Comparison of ENCODE assay signal across 7 mouse cellular contexts in the genomic region with DNA sequence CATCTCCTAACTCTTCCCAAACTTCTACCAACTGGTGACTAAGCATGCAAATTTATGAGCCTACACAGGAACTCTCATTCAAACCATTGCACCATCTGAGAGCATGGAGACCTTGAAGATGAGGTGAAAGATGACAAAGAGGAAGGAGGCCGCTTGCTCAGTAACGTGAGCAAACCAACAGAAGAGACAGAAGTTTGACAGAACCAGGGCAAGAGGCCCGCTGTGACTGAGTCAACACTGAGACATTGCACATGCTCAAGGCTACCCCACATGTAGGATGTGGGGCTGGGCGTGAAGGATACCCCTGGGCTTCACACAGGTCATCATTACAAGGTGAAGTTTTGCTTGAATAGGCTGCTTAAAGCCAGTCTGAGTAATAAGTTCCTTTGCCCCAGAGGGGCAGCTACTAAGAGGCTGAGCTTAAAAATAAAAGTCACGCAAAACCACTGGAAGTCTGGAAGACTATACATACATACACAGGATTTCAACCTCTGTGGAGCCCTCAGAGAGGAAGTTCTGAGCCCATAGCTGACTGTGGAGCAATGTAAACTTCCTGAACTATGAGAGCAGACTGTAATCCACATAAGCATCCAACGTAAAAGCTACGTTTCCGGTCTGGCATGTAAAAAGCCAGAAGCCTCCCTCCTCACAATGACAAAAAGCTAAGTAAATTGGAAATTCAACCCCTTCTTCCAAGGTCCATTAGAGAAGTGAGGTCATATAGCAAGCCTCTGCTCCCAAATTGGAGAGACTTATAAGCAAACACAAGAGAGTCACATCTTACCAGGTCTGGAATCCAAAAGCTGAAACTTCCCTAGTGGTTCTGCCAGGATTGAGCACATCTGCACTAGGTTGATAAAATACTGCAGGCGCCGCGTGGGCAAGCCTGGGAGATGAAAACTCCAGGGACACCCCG. TPM values are rescaled to one million over a fixed set of nuclear protein-coding genes. Genes with fewer than 3 reads are reported as not detected.
A peak's percentile ranks its signal among the peaks of the same experiment; 100 is the strongest.
DNase-seq lines count a peak whose midpoint lies in the region; ATAC-seq and TF ChIP-seq lines count a peak whose summit lies in the region.

No protein-coding gene starts in this region.

- DNase-seq in intestine, embryonic 14.5 days (ENCODE audit: low spot score), result no peak
- DNase-seq in adrenal gland, adult 2 months, result peak; percentile 85
- DNase-seq in embryonic facial prominence, embryonic 14.5 days (ENCODE audit: low spot score), result peak; percentile 64

- 48% methylated on average over 12 of the region's 12 CpGs for WGBS in intestine, embryonic 14.5 days
- 59% methylated on average over 12 of the region's 12 CpGs for WGBS in intestine, postnatal 0 days
- WGBS in embryonic facial prominence, embryonic 14.5 days, result 37% methylated on average over 12 of the region's 12 CpGs
- WGBS in liver, embryonic 16.5 days (ENCODE audit: insufficient replicate concordance), result 34% methylated on average over 12 of the region's 12 CpGs

- H3K27me3 ChIP-seq in intestine, embryonic 14.5 days (replicated peaks; ENCODE audit: control insufficient read depth, insufficient read depth, low read length), result no peaks in the 10 kb centered on the region
- H3K27me3 ChIP-seq in intestine, postnatal 0 days (replicated peaks; ENCODE audit: control insufficient read depth, insufficient read depth, low read length), result no peaks in the 10 kb centered on the region
- H3K27me3 ChIP-seq in embryonic facial prominence, embryonic 14.5 days (replicated peaks; ENCODE audit: control insufficient read depth, insufficient read depth, low read length), result no peaks in the 10 kb centered on the region
- no peaks in the 10 kb centered on the region for H3K27me3 ChIP-seq in liver, embryonic 16.5 days (ENCODE audit: control insufficient read depth, insufficient read depth, low read depth, low read length)

- peak overlapping the region; percentile 30 for H3K4me2 ChIP-seq in intestine, embryonic 14.5 days (ENCODE audit: low read length)
- no peak overlapping the region for H3K4me2 ChIP-seq in intestine, postnatal 0 days (replicated peaks; ENCODE audit: low read depth)
- peak overlapping the region; percentile 34 for H3K4me2 ChIP-seq in embryonic facial prominence, embryonic 14.5 days (ENCODE audit: low read depth, low read length)
- no peak overlapping the region for H3K4me2 ChIP-seq in liver, embryonic 16.5 days (ENCODE audit: low read depth, low read length)

- H3K4me3 ChIP-seq in intestine, embryonic 14.5 days (ENCODE audit: low read depth, low read length), result no peak overlapping the region
- no peak overlapping the region for H3K4me3 ChIP-seq in intestine, postnatal 0 days (ENCODE audit: low read depth, low read length)
- 0 out of 2 replicates have a peak overlapping the region, but pooled peaks have one; percentile 3 for H3K4me3 ChIP-seq in embryonic facial prominence, embryonic 14.5 days (ENCODE audit: low read depth, low read length)
- H3K4me3 ChIP-seq in liver, embryonic 16.5 days (ENCODE audit: low read depth, low read length), result no peak overlapping the region

- peak overlapping the region; percentile 91 for H3K27ac ChIP-seq in intestine, embryonic 14.5 days (ENCODE audit: low read depth)
- H3K27ac ChIP-seq in intestine, postnatal 0 days (ENCODE audit: low read depth, low read length), result no peak overlapping the region; the same call in 1 of the 2 replicates
- peak overlapping the region; percentile 84 for H3K27ac ChIP-seq in embryonic facial prominence, embryonic 14.5 days (replicated peaks; ENCODE audit: low read depth, low read length)
- 0 out of 2 replicates have a peak overlapping the region, but pooled peaks have one; percentile 22 for H3K27ac ChIP-seq in liver, embryonic 16.5 days (ENCODE audit: low read length)

- no peak for ATAC-seq in intestine, embryonic 14.5 days (replicated peaks; ENCODE audit: low FRiP score, low TSS enrichment, low read depth)
- no peak for ATAC-seq in intestine, postnatal 0 days
- peak; percentile 55 for ATAC-seq in embryonic facial prominence, embryonic 14.5 days (ENCODE audit: low read depth)
- no peak for ATAC-seq in liver, embryonic 16.5 days (ENCODE audit: low read depth)
- no peak for ATAC-seq in erythroblast, adult 5-6 weeks (replicated peaks; ENCODE audit: low FRiP score, poor library complexity, severe bottlenecking)
- no peak for ATAC-seq in erythroid progenitor cell, adult 5-6 weeks (replicated peaks; ENCODE audit: low FRiP score, poor library complexity, severe bottlenecking)

- no peak overlapping the region for H3K9ac ChIP-seq in intestine, embryonic 14.5 days (ENCODE audit: low read length)
- no peak overlapping the region for H3K9ac ChIP-seq in intestine, postnatal 0 days (ENCODE audit: low read depth, low read length)
- H3K9ac ChIP-seq in embryonic facial prominence, embryonic 14.5 days (ENCODE audit: low read depth, low read length), result no peak overlapping the region
- H3K9ac ChIP-seq in liver, embryonic 16.5 days (ENCODE audit: low read depth, low read length), result no peak overlapping the region

- H3K36me3 ChIP-seq in intestine, embryonic 14.5 days (ENCODE audit: control insufficient read depth, insufficient read depth, low read length), result no peaks in the 10 kb centered on the region
- H3K36me3 ChIP-seq in intestine, postnatal 0 days (ENCODE audit: control insufficient read depth, insufficient read depth), result no peaks in the 10 kb centered on the region
- H3K36me3 ChIP-seq in embryonic facial prominence, embryonic 14.5 days (ENCODE audit: control insufficient read depth, insufficient read depth, low read length), result no peaks in the 10 kb centered on the region
- H3K36me3 ChIP-seq in liver, embryonic 16.5 days (ENCODE audit: control insufficient read depth, insufficient read depth), result no peaks in the 10 kb centered on the region

- H3K4me1 ChIP-seq in intestine, embryonic 14.5 days (replicated peaks; ENCODE audit: control insufficient read depth, insufficient read depth, low read length), result peaks cover 20% of the 10 kb centered on the region
- no peaks in the 10 kb centered on the region for H3K4me1 ChIP-seq in intestine, postnatal 0 days (replicated peaks; ENCODE audit: control insufficient read depth, insufficient read depth, low read length)
- peaks cover 20% of the 10 kb centered on the region for H3K4me1 ChIP-seq in embryonic facial prominence, embryonic 14.5 days (ENCODE audit: control insufficient read depth, insufficient read depth, low read length)
- no peaks in the 10 kb centered on the region for H3K4me1 ChIP-seq in liver, embryonic 16.5 days (ENCODE audit: control insufficient read depth, low read depth, low read length)

- no peaks in the 10 kb centered on the region for H3K9me3 ChIP-seq in intestine, embryonic 14.5 days (ENCODE audit: control insufficient read depth, low read length)
- H3K9me3 ChIP-seq in intestine, postnatal 0 days (ENCODE audit: control insufficient read depth), result no peaks in the 10 kb centered on the region
- H3K9me3 ChIP-seq in embryonic facial prominence, embryonic 14.5 days (ENCODE audit: control insufficient read depth, low read length), result no peaks in the 10 kb centered on the region
- no peaks in the 10 kb centered on the region for H3K9me3 ChIP-seq in liver, embryonic 16.5 days (replicated peaks; ENCODE audit: control insufficient read depth, low read length)

- TF ChIP-seq CTCF in intestine, postnatal 0 days (IDR thresholded peaks at IDR 0.05; ENCODE audit: low read depth), result no peak

RNA-seq across cellular contexts. Expression of a gene that starts 16.5 kb away (rescaled TPM):
- polyA plus RNA-seq in intestine, embryonic 14.5 days (2014; fragmentation: Nextera tagmentation; extraction: Ambion mirVana), result 18.6 and 20.2 TPM in 2 replicates
- 7.4 and 10.8 TPM in 2 replicates for polyA plus RNA-seq in intestine, postnatal 0 days (2015; fragmentation: Nextera tagmentation; extraction: Ambion mirVana)
- 100 to 1,000 TPM in 1 of 2 experiments, 10 to 100 TPM in 1; 57.7 to 106 TPM for total RNA-seq in adrenal gland, adult 2 months (2021)
- polyA plus RNA-seq in adrenal gland, adult 2 months (2012; rRNA removed), result 10.9 and 18.6 TPM in 2 replicates
- 18.0 and 18.2 TPM in 2 replicates for polyA plus RNA-seq in embryonic facial prominence, embryonic 14.5 days (2014; fragmentation: Nextera tagmentation; extraction: Ambion mirVana)
- polyA plus RNA-seq in liver, embryonic 16.5 days (2015; fragmentation: Nextera tagmentation; extraction: Ambion mirVana), result 1.5 and 1.7 TPM in 2 replicates
- total RNA-seq in erythroblast, adult 5-6 weeks (2015; ENCODE audit: low replicate concordance), result not detected in 2 replicates
- total RNA-seq in erythroblast, adult 5-6 weeks (2017; ENCODE audit: low replicate concordance), result 0.14 TPM in 1 of 2 replicates, not detected in the other
- total RNA-seq in erythroid progenitor cell, adult 5-6 weeks (2015; ENCODE audit: low replicate concordance), result not detected in 2 replicates
- total RNA-seq in erythroid progenitor cell, adult 5-6 weeks (2017; ENCODE audit: low replicate concordance), result not detected in 2 replicates

Comparison
In these comparisons a context has a peak if more than half of its experiments do, and no peak if none do; other contexts are left out.
1. H3K4me2 ChIP-seq: peak in intestine, embryonic 14.5 days (single experiment) and embryonic facial prominence, embryonic 14.5 days (single experiment); none in intestine, postnatal 0 days (single experiment) and liver, embryonic 16.5 days (single experiment).